Mouse (Mus musculus) megakaryocyte, embryonic 14.5 days (primary cell): ENCODE measurements at regions not wholly inside any gene's neighbourhood (a gene's known extent, or its start where the extent isn't known, plus 50 kb on each side); places are given as distances from the start of the nearest gene placed in this dataset.

ENCODE experiments used
- FLI1 ChIP-seq: IDR thresholded peaks from 2 replicates; pipeline ENCODE4 v1.6.1; 2012; ENCODE audit warnings: low read length, inconsistent platforms, mixed read lengths
- GATA1 ChIP-seq: IDR thresholded peaks from 3 replicates; pipeline ENCODE4 v1.6.1; 2012; ENCODE audit warnings: mixed read lengths, low read length, inconsistent platforms, borderline replicate concordance

- TF ChIP-seq GATA1 = no peak
- TF ChIP-seq FLI1 = no peak
Observed at GRCm38 (mm10) chr2:143243741-143244140, 165.5 kb downstream of the Otor start.
